Mouse (Mus musculus): ENCODE measurements around the gene Dusp14. TPM values are rescaled to one million over a fixed set of nuclear protein-coding genes. Genes with fewer than 3 reads are reported as not detected.

Gene Dusp14
- 16.2 and 21.0 TPM in 2 replicates for polyA plus RNA-seq (2011; ENCODE audit: insufficient read length, low read depth, missing spikeins)

- H3K27ac ChIP-seq (ENCODE audit: insufficient read depth, low read length): peak within 1 kb of the TSS; percentile 57
- no peak for TF ChIP-seq CTCF (IDR thresholded peaks at IDR 0.05; ENCODE audit: borderline replicate concordance, insufficient read depth, low read length)
- TF ChIP-seq POLR2A (IDR thresholded peaks at IDR 0.05; ENCODE audit: low read depth, low read length): peak; percentile 43; the same call in 1 of the 2 replicates
- peak within 1 kb of the TSS; percentile 87 for H3K4me3 ChIP-seq (ENCODE audit: insufficient read depth, low read length)
- peaks cover 11% of the 10 kb centered on the region for H3K4me1 ChIP-seq (ENCODE audit: control insufficient read depth, insufficient read depth, low read length)
Measured at GRCm38 (mm10) chr11:84069034-84069370, at the start of gene Dusp14. Gene Dusp14, minus strand, starts transcription at chr11:84069261.

DNA sequence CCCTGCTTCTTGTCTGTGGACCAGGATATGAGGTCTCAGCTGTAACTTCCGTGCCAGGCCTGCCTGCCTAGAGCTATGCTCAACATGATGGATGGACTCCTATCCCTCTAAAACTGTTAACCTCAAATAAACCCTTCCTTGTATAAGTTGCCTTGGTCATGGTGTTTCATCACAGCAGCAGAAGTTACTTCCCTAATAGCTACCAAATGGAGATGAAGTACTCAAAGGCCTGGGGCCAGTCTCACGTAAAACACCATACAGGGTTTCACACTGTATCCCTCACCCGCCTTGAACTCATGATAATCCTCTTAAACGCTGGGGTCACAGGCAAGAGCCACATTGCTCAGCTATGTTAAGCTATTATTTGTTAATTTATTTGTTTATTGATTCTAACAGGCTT, 48.4 kb upstream of the Dusp14 start:
- Histone ChIP-seq H3K27ac (ENCODE audit: insufficient read depth, low read length) (no peak overlapping the region), H3K4me3 (ENCODE audit: insufficient read depth, low read length) (no peak overlapping the region), H3K4me1 (ENCODE audit: control insufficient read depth, insufficient read depth, low read length) (no peaks in the 10 kb centered on the region)
- TF ChIP-seq CTCF (IDR thresholded peaks at IDR 0.05; ENCODE audit: borderline replicate concordance, insufficient read depth, low read length) (no peak), POLR2A (IDR thresholded peaks at IDR 0.05; ENCODE audit: low read depth, low read length) (no peak)

DNA sequence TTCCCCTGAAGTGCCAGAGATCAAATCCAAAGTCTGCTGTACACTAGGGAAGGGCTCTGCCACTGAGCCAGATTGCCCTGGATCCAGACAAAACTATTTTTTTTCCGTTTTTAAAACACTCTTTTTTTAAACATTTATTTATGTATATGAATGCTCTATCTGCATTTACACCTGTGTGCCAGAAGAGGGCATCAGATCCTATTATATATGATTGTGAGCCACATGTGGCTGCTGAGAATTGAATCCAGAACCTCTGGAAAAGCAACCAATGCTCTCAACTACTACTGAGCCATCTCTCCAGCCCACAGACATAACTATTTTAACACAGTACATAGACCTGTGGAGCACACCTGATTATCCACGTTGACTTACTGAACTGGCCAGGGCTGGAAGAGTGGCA, 47.2 kb upstream of the Dusp14 start:
- H3K4me1 ChIP-seq (ENCODE audit: control insufficient read depth, insufficient read depth, low read length): no peaks in the 10 kb centered on the region

GRCm38 (mm10) chr11:84115646-84116045, 46.6 kb upstream of the Dusp14 start:
- no peak overlapping the region for H3K27ac ChIP-seq (ENCODE audit: insufficient read depth, low read length)
- H3K4me3 ChIP-seq (ENCODE audit: insufficient read depth, low read length): no peak overlapping the region
- no peak for TF ChIP-seq POLR2A (IDR thresholded peaks at IDR 0.05; ENCODE audit: low read depth, low read length)
- TF ChIP-seq CTCF (IDR thresholded peaks at IDR 0.05; ENCODE audit: borderline replicate concordance, insufficient read depth, low read length): no peak
- no peaks in the 10 kb centered on the region for H3K4me1 ChIP-seq (ENCODE audit: control insufficient read depth, insufficient read depth, low read length)

More for the DNA sequence above, 47.2 kb upstream of the Dusp14 start:
- no peak overlapping the region for H3K4me3 ChIP-seq (ENCODE audit: insufficient read depth, low read length)
- TF ChIP-seq POLR2A (IDR thresholded peaks at IDR 0.05; ENCODE audit: low read depth, low read length): no peak
- no peak for TF ChIP-seq CTCF (IDR thresholded peaks at IDR 0.05; ENCODE audit: borderline replicate concordance, insufficient read depth, low read length)
- no peak overlapping the region for H3K27ac ChIP-seq (ENCODE audit: insufficient read depth, low read length)

- TF ChIP-seq CTCF (IDR thresholded peaks at IDR 0.05; ENCODE audit: borderline replicate concordance, insufficient read depth, low read length): no peak
- TF ChIP-seq POLR2A (IDR thresholded peaks at IDR 0.05; ENCODE audit: low read depth, low read length): no peak
- no peak overlapping the region for H3K4me3 ChIP-seq (ENCODE audit: insufficient read depth, low read length)
- H3K27ac ChIP-seq (ENCODE audit: insufficient read depth, low read length): peak overlapping the region; percentile 61; the same call in 1 of the 2 replicates
- H3K4me1 ChIP-seq (ENCODE audit: control insufficient read depth, insufficient read depth, low read length): no peaks in the 10 kb centered on the region
Measured at GRCm38 (mm10) chr11:84113623-84114022, 44.6 kb upstream of the Dusp14 start.

GRCm38 (mm10) chr11:84107137-84107536, 38.1 kb upstream of the Dusp14 start:
- Histone ChIP-seq H3K4me1 (ENCODE audit: control insufficient read depth, insufficient read depth, low read length) (no peaks in the 10 kb centered on the region), H3K4me3 (ENCODE audit: insufficient read depth, low read length) (no peak overlapping the region), H3K27ac (ENCODE audit: insufficient read depth, low read length) (no peak overlapping the region)
- TF ChIP-seq POLR2A (IDR thresholded peaks at IDR 0.05; ENCODE audit: low read depth, low read length) (no peak), CTCF (IDR thresholded peaks at IDR 0.05; ENCODE audit: borderline replicate concordance, insufficient read depth, low read length) (no peak)

DNA sequence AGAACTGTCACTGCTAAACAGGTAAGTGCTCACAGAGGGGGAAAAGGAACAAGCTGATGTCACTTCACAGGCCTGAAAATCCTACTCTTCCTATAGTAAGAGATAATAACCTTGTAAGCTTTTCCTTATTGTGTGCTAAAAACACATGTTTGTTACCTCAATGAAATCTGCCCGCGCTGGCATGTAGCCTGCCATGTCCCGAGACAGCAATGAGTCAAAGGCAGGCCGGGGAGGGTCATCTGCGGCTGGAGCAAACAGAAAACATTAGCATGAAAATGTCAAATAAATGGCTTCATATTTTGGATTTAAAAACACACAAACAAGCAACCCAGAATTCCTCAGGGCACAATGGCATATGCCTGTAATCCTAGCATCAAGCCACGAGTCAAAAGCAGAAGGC, 35.0 kb upstream of the Dusp14 start:
- peaks cover 11% of the 10 kb centered on the region for H3K4me1 ChIP-seq (ENCODE audit: control insufficient read depth, insufficient read depth, low read length)
- H3K4me3 ChIP-seq (ENCODE audit: insufficient read depth, low read length): no peak overlapping the region
- H3K27ac ChIP-seq (ENCODE audit: insufficient read depth, low read length): no peak overlapping the region
- no peak for TF ChIP-seq CTCF (IDR thresholded peaks at IDR 0.05; ENCODE audit: borderline replicate concordance, insufficient read depth, low read length)
- TF ChIP-seq POLR2A (IDR thresholded peaks at IDR 0.05; ENCODE audit: low read depth, low read length): no peak

DNA sequence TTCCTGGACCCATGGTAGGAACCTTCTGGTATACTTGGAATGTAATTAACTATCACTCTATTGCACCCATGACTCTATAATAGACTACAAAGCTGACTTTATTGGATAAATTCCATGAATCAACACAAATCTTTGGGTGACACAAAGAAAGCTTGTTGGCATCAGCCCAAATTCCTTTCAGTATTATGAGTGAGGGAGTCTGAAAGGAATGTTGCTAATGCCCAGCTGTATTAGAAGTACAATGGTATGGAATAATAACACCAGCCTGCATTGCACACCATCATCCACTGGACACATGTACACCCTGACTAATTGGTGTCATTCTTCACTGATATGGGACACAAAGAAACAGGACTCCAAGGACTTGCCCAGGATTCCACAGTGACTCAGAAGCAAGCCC, 32.1 kb upstream of the Dusp14 start:
- Histone ChIP-seq H3K4me1 (ENCODE audit: control insufficient read depth, insufficient read depth, low read length) (peaks cover 11% of the 10 kb centered on the region), H3K4me3 (ENCODE audit: insufficient read depth, low read length) (no peak overlapping the region), H3K27ac (ENCODE audit: insufficient read depth, low read length) (peak overlapping the region; percentile 47)
- TF ChIP-seq CTCF (IDR thresholded peaks at IDR 0.05; ENCODE audit: borderline replicate concordance, insufficient read depth, low read length) (no peak), POLR2A (IDR thresholded peaks at IDR 0.05; ENCODE audit: low read depth, low read length) (no peak)

DNA sequence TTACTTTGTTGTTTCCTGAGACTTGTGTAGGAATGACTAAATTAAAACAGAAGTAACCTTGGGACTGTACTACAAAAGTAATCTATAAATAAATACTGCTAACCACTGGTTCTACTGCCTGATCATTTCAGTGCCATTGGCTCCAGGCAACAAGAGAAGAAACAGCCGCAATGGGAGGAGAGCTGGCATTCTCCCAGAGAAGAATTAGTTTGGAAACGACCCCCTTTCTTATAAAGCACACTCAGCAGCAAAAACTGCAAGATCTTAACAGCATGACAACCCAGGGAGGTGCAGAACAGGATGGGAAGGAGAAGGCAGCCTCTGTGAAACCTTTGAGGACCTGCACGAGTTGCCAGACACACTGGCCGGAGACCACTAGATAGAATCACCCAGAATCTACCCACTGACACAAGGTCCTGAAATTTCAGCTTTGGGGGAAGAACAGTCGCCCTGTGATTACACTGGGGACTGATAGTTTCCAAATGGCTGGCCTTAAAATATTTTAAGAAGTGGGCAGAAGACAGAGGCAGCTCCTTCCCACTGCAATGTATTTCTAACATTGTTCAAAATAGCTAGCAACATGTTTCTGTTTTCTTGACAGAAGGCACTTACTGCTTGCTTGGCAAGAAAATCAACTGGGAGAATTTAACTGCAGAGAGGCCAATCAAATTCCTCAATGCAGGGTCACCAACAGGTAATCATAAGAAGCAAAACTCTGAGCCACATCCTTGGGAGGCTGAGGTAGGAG, 28.4 kb upstream of the Dusp14 start:
- no peak overlapping the region for H3K27ac ChIP-seq (ENCODE audit: insufficient read depth, low read length)
- H3K4me3 ChIP-seq (ENCODE audit: insufficient read depth, low read length): no peak overlapping the region
- H3K4me1 ChIP-seq (ENCODE audit: control insufficient read depth, insufficient read depth, low read length): peaks cover 11% of the 10 kb centered on the region
- no peak for TF ChIP-seq POLR2A (IDR thresholded peaks at IDR 0.05; ENCODE audit: low read depth, low read length)
- no peak for TF ChIP-seq CTCF (IDR thresholded peaks at IDR 0.05; ENCODE audit: borderline replicate concordance, insufficient read depth, low read length)

DNA sequence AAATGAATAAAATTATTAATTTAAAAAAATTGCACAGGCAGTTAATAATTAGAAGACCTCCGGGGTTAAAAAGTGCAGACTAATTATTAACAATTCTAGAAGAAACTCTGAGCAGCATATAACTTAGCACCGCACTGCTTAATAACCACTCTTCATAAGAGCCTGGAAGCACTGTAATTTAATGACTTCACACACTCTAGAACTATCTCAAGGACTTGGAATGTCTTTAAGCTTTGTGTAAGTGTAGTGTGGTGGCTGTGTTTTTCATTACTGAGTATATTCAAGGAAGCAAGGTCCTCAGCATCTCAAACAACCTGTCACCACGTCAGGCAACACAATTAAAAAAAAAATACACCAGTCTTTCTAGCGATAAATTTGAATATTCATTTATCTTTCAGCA, 26.0 kb upstream of the Dusp14 start:
- Histone ChIP-seq H3K27ac (ENCODE audit: insufficient read depth, low read length) (no peak overlapping the region), H3K4me1 (ENCODE audit: control insufficient read depth, insufficient read depth, low read length) (no peaks in the 10 kb centered on the region; the same call in 1 of the 2 replicates), H3K4me3 (ENCODE audit: insufficient read depth, low read length) (no peak overlapping the region)
- TF ChIP-seq CTCF (IDR thresholded peaks at IDR 0.05; ENCODE audit: borderline replicate concordance, insufficient read depth, low read length) (no peak), POLR2A (IDR thresholded peaks at IDR 0.05; ENCODE audit: low read depth, low read length) (no peak)
